Mouse (Mus musculus): ENCODE data around the gene Sox5.

GRCm38 (mm10) chr6:144312282-144312780 lies 469.4 kb downstream of the Sox5 start:
- TF ChIP-seq POLR2A (IDR thresholded peaks at IDR 0.05; ENCODE audit: low read depth, low read length) = no peak
- no peak for TF ChIP-seq CTCF (IDR thresholded peaks at IDR 0.05; ENCODE audit: extremely low read depth, insufficient read depth, insufficient read length, insufficient replicate concordance)

Data from spleen, adult 2 months (tissue).